Mouse (Mus musculus) lung, postnatal 0 days (tissue): Measurements from ENCODE around the gene Kat6b.

Experiments used
- CTCF ChIP-seq: IDR thresholded peaks from 2 replicates; pipeline ENCODE4 v1.5.1; 2016; ENCODE audit warnings: antibody characterized with exemption, mild to moderate bottlenecking
- EP300 ChIP-seq: IDR thresholded peaks from 2 replicates; pipeline ENCODE4 v1.6.1; 2016; ENCODE audit warnings: antibody characterized with exemption, mild to moderate bottlenecking, control low read depth

GRCm38 (mm10) chr14:21676223-21676622 lies 195.0 kb downstream of the Kat6b start:
- TF ChIP-seq CTCF: no peak
- no peak for TF ChIP-seq EP300
